Mouse (Mus musculus) G1E (cell line): ENCODE measurements at regions not wholly inside any gene's neighbourhood (a gene's known extent, or its start where the extent isn't known, plus 50 kb on each side); places are given as distances from the start of the nearest gene placed in this dataset.

Experiments used
- CTCF ChIP-seq: IDR thresholded peaks from 2 replicates; pipeline ENCODE4 v1.5.1; 2012; ENCODE audit warnings: low read depth, low read length, inconsistent platforms, mixed read lengths
- GATA1 ChIP-seq: IDR thresholded peaks from 2 replicates; pipeline ENCODE4 v1.6.1; 2012; ENCODE audit warnings: borderline replicate concordance, low read length, inconsistent platforms, mixed read lengths
- POLR2AphosphoS5 ChIP-seq: IDR thresholded peaks from 2 replicates; pipeline ENCODE4 v1.6.1; 2012; ENCODE audit warnings: low read depth, low read length, inconsistent platforms; ENCODE audit not compliant: insufficient replicate concordance
- TAL1 ChIP-seq: conservative IDR thresholded peaks from 2 replicates; pipeline ENCODE4 v1.6.1; 2012; ENCODE audit warnings: low read depth, low read length, inconsistent platforms, mixed read lengths

GRCm38 (mm10) chr12:59312703-59313102 lies 93.2 kb upstream of the Fbxo33 start:
- TF ChIP-seq CTCF (no peak), TAL1 (no peak), POLR2AphosphoS5 (no peak), GATA1 (no peak)
